Mouse (Mus musculus): ENCODE results near the gene Zfp367. TPM values are rescaled to one million over a fixed set of nuclear protein-coding genes. Genes with fewer than 3 reads are reported as not detected.

The Zfp367 gene
- polyA plus RNA-seq, 1 experiment from 2014 or later = 23.7 TPM

GRCm38 (mm10) chr13:64092752-64093151, 60.2 kb downstream of the Zfp367 start:
- DNase-seq (ENCODE audit: low spot score) (peak; percentile 53), ATAC-seq (replicated peaks; ENCODE audit: low FRiP score, low TSS enrichment, low read depth) (no peak)
- peaks cover 4% of the 10 kb centered on the region; the same call in 1 of the 2 replicates for H3K4me1 ChIP-seq (replicated peaks; ENCODE audit: control insufficient read depth, insufficient read depth, low read length)
- H3K27me3 ChIP-seq (replicated peaks; ENCODE audit: control insufficient read depth, insufficient read depth, low read length) = no peaks in the 10 kb centered on the region
- no peak overlapping the region for H3K9ac ChIP-seq (ENCODE audit: low read length)
- 55% methylated on average over 6 of the region's 6 CpGs for WGBS
- no peak overlapping the region for H3K27ac ChIP-seq (ENCODE audit: low read depth)
- H3K4me2 ChIP-seq (ENCODE audit: low read length) = no peak overlapping the region
- H3K4me3 ChIP-seq (ENCODE audit: low read depth, low read length) = no peak overlapping the region
- no peaks in the 10 kb centered on the region for H3K36me3 ChIP-seq (ENCODE audit: control insufficient read depth, insufficient read depth, low read length)
- H3K9me3 ChIP-seq (ENCODE audit: control insufficient read depth, low read length) = no peaks in the 10 kb centered on the region

- 57% methylated on average over 3 of the region's 3 CpGs for WGBS
Measured at GRCm38 (mm10) chr13:64092141-64092540, 60.9 kb downstream of the Zfp367 start.

GRCm38 (mm10) chr13:64091006-64091405, 62.0 kb downstream of the Zfp367 start:
- no peaks in the 10 kb centered on the region for H3K9me3 ChIP-seq (ENCODE audit: control insufficient read depth, low read length)
- H3K9ac ChIP-seq (ENCODE audit: low read length) = no peak overlapping the region
- peaks cover 4% of the 10 kb centered on the region; the same call in 1 of the 2 replicates for H3K4me1 ChIP-seq (replicated peaks; ENCODE audit: control insufficient read depth, insufficient read depth, low read length)
- H3K36me3 ChIP-seq (ENCODE audit: control insufficient read depth, insufficient read depth, low read length) = no peaks in the 10 kb centered on the region
- ATAC-seq (replicated peaks; ENCODE audit: low FRiP score, low TSS enrichment, low read depth) (no peak), DNase-seq (ENCODE audit: low spot score) (no peak)
- WGBS = 78% methylated on average over 7 of the region's 7 CpGs
- no peak overlapping the region for H3K27ac ChIP-seq (ENCODE audit: low read depth)
- H3K27me3 ChIP-seq (replicated peaks; ENCODE audit: control insufficient read depth, insufficient read depth, low read length) = no peaks in the 10 kb centered on the region
- H3K4me3 ChIP-seq (ENCODE audit: low read depth, low read length) = no peak overlapping the region
- H3K4me2 ChIP-seq (ENCODE audit: low read length) = no peak overlapping the region

More at GRCm38 (mm10) chr13:64092141-64092540, 60.9 kb downstream of the Zfp367 start:
- H3K36me3 ChIP-seq (ENCODE audit: control insufficient read depth, insufficient read depth, low read length) = no peaks in the 10 kb centered on the region
- no peak for DNase-seq (ENCODE audit: low spot score)
- H3K9ac ChIP-seq (ENCODE audit: low read length) = no peak overlapping the region
- no peaks in the 10 kb centered on the region for H3K27me3 ChIP-seq (replicated peaks; ENCODE audit: control insufficient read depth, insufficient read depth, low read length)
- no peak overlapping the region for H3K4me2 ChIP-seq (ENCODE audit: low read length)
- H3K27ac ChIP-seq (ENCODE audit: low read depth) = no peak overlapping the region
- no peaks in the 10 kb centered on the region for H3K9me3 ChIP-seq (ENCODE audit: control insufficient read depth, low read length)
- no peak for ATAC-seq (replicated peaks; ENCODE audit: low FRiP score, low TSS enrichment, low read depth)
- peaks cover 4% of the 10 kb centered on the region; the same call in 1 of the 2 replicates for H3K4me1 ChIP-seq (replicated peaks; ENCODE audit: control insufficient read depth, insufficient read depth, low read length)
- no peak overlapping the region for H3K4me3 ChIP-seq (ENCODE audit: low read depth, low read length)

- H3K4me3 ChIP-seq (ENCODE audit: low read depth, low read length) = no peak overlapping the region
- H3K4me1 ChIP-seq (replicated peaks; ENCODE audit: control insufficient read depth, insufficient read depth, low read length) = peaks cover 4% of the 10 kb centered on the region; the same call in 1 of the 2 replicates
- H3K4me2 ChIP-seq (ENCODE audit: low read length) = no peak overlapping the region
- H3K9ac ChIP-seq (ENCODE audit: low read length) = no peak overlapping the region
- ATAC-seq (replicated peaks; ENCODE audit: low FRiP score, low TSS enrichment, low read depth) = no peak
- H3K9me3 ChIP-seq (ENCODE audit: control insufficient read depth, low read length) = no peaks in the 10 kb centered on the region
- DNase-seq (ENCODE audit: low spot score) = no peak
- no peak overlapping the region for H3K27ac ChIP-seq (ENCODE audit: low read depth)
- H3K27me3 ChIP-seq (replicated peaks; ENCODE audit: control insufficient read depth, insufficient read depth, low read length) = no peaks in the 10 kb centered on the region
- H3K36me3 ChIP-seq (ENCODE audit: control insufficient read depth, insufficient read depth, low read length) = no peaks in the 10 kb centered on the region
- WGBS = 74% methylated on average over 5 of the region's 5 CpGs
Measured at GRCm38 (mm10) chr13:64090278-64090677, 62.7 kb downstream of the Zfp367 start.

GRCm38 (mm10) chr13:64089130-64089529, 63.9 kb downstream of the Zfp367 start, which contains the start of gene Hsd17b3:
Gene Hsd17b3 (minus strand): TSS chr13:64089230.
- 80% methylated on average over 4 of the region's 4 CpGs for WGBS

GRCm38 (mm10) chr13:64088057-64088456, 64.9 kb downstream of the Zfp367 start:
- no peak for DNase-seq (ENCODE audit: low spot score)
- Histone ChIP-seq H3K27me3 (replicated peaks; ENCODE audit: control insufficient read depth, insufficient read depth, low read length) (no peaks in the 10 kb centered on the region), H3K36me3 (ENCODE audit: control insufficient read depth, insufficient read depth, low read length) (no peaks in the 10 kb centered on the region), H3K9ac (ENCODE audit: low read length) (no peak overlapping the region), H3K4me2 (ENCODE audit: low read length) (no peak overlapping the region), H3K27ac (ENCODE audit: low read depth) (no peak overlapping the region), H3K4me3 (ENCODE audit: low read depth, low read length) (no peak overlapping the region), H3K9me3 (ENCODE audit: control insufficient read depth, low read length) (no peaks in the 10 kb centered on the region), H3K4me1 (replicated peaks; ENCODE audit: control insufficient read depth, insufficient read depth, low read length) (no peaks in the 10 kb centered on the region)
- ATAC-seq (replicated peaks; ENCODE audit: low FRiP score, low TSS enrichment, low read depth) = no peak
- WGBS = 78% methylated on average over 7 of the region's 7 CpGs

More at GRCm38 (mm10) chr13:64089130-64089529, 63.9 kb downstream of the Zfp367 start, which contains the start of gene Hsd17b3:
- no peak within 1 kb of the TSS for H3K9ac ChIP-seq (ENCODE audit: low read length)
- H3K4me1 ChIP-seq (replicated peaks; ENCODE audit: control insufficient read depth, insufficient read depth, low read length) = peaks cover 4% of the 10 kb centered on the region; the same call in 1 of the 2 replicates
- no peak within 1 kb of the TSS for H3K4me2 ChIP-seq (ENCODE audit: low read length)
- H3K4me3 ChIP-seq (ENCODE audit: low read depth, low read length) = no peak within 1 kb of the TSS
- H3K9me3 ChIP-seq (ENCODE audit: control insufficient read depth, low read length) = no peaks in the 10 kb centered on the region
- no peak for ATAC-seq (replicated peaks; ENCODE audit: low FRiP score, low TSS enrichment, low read depth)
- no peak within 1 kb of the TSS for H3K27ac ChIP-seq (ENCODE audit: low read depth)
- DNase-seq (ENCODE audit: low spot score) = no peak
- H3K36me3 ChIP-seq (ENCODE audit: control insufficient read depth, insufficient read depth, low read length) = no peaks in the 10 kb centered on the region
- no peaks in the 10 kb centered on the region for H3K27me3 ChIP-seq (replicated peaks; ENCODE audit: control insufficient read depth, insufficient read depth, low read length)

GRCm38 (mm10) chr13:64086036-64086435, 67.0 kb downstream of the Zfp367 start:
- Histone ChIP-seq H3K4me3 (ENCODE audit: low read depth, low read length) (no peak overlapping the region), H3K36me3 (ENCODE audit: control insufficient read depth, insufficient read depth, low read length) (no peaks in the 10 kb centered on the region), H3K4me1 (replicated peaks; ENCODE audit: control insufficient read depth, insufficient read depth, low read length) (peaks cover 4% of the 10 kb centered on the region; the same call in 1 of the 2 replicates), H3K27ac (ENCODE audit: low read depth) (no peak overlapping the region), H3K4me2 (ENCODE audit: low read length) (no peak overlapping the region), H3K9ac (ENCODE audit: low read length) (no peak overlapping the region), H3K27me3 (replicated peaks; ENCODE audit: control insufficient read depth, insufficient read depth, low read length) (no peaks in the 10 kb centered on the region), H3K9me3 (ENCODE audit: control insufficient read depth, low read length) (no peaks in the 10 kb centered on the region)
- DNase-seq (ENCODE audit: low spot score) (no peak), ATAC-seq (replicated peaks; ENCODE audit: low FRiP score, low TSS enrichment, low read depth) (no peak)
- 91% methylated on average over 5 of the region's 5 CpGs for WGBS

GRCm38 (mm10) chr13:64083331-64083730, 69.7 kb downstream of the Zfp367 start:
- DNase-seq (ENCODE audit: low spot score) = no peak
- no peak overlapping the region for H3K9ac ChIP-seq (ENCODE audit: low read length)
- H3K9me3 ChIP-seq (ENCODE audit: control insufficient read depth, low read length) = no peaks in the 10 kb centered on the region
- H3K4me3 ChIP-seq (ENCODE audit: low read depth, low read length) = no peak overlapping the region
- no peak overlapping the region for H3K27ac ChIP-seq (ENCODE audit: low read depth)
- 76% methylated on average over 3 of the region's 3 CpGs for WGBS
- no peaks in the 10 kb centered on the region for H3K27me3 ChIP-seq (replicated peaks; ENCODE audit: control insufficient read depth, insufficient read depth, low read length)
- no peak overlapping the region for H3K4me2 ChIP-seq (ENCODE audit: low read length)
- H3K36me3 ChIP-seq (ENCODE audit: control insufficient read depth, insufficient read depth, low read length) = no peaks in the 10 kb centered on the region
- ATAC-seq (replicated peaks; ENCODE audit: low FRiP score, low TSS enrichment, low read depth) = no peak
- peaks cover 4% of the 10 kb centered on the region; the same call in 1 of the 2 replicates for H3K4me1 ChIP-seq (replicated peaks; ENCODE audit: control insufficient read depth, insufficient read depth, low read length)
